Mouse (Mus musculus) lung, postnatal 0 days (tissue): ENCODE results near the gene Pts. TPM values are rescaled to one million over a fixed set of nuclear protein-coding genes. Genes with fewer than 3 reads are reported as not detected.

Experiments
- ATAC-seq: fragments of 200-750 bp; cut with Nextera tagmentation; 2 replicates; pipeline ENCODE4 v1.8.0; 2017; ENCODE audit warnings: moderate library complexity
- DNase-seq: peaks from one replicate; pipeline ENCODE4 v3.0.0-alpha.2; 2016; ENCODE audit warnings: low spot score
- H3K27ac ChIP-seq: fragments of 300-500 bp; sonication (generic); 2 replicates; pipeline ENCODE4 v1.5.1; 2014; ENCODE audit warnings: antibody characterized with exemption, mild to moderate bottlenecking, low read length, mixed read lengths
- H3K27me3 ChIP-seq: fragments of 300-500 bp; sonication (generic); replicated peaks from 2 replicates; pipeline ENCODE4 v1.6.1; 2014; ENCODE audit warnings: low read length, mixed read lengths; ENCODE audit not compliant: insufficient read depth
- H3K36me3 ChIP-seq: fragments of 300-500 bp; sonication (generic); 2 replicates; pipeline ENCODE4 v1.6.1; 2014; ENCODE audit warnings: low read length, mixed read lengths; ENCODE audit not compliant: insufficient read depth
- H3K4me1 ChIP-seq: fragments of 300-500 bp; sonication (generic); 2 replicates; pipeline ENCODE4 v1.6.1; 2014; ENCODE audit warnings: antibody characterized with exemption, low read depth, low read length, mixed read lengths; ENCODE audit not compliant: insufficient read depth
- H3K4me2 ChIP-seq: fragments of 300-500 bp; sonication (generic); replicated peaks from 2 replicates; pipeline ENCODE4 v1.6.1; 2014; ENCODE audit warnings: low read depth, mild to moderate bottlenecking, low read length, moderate library complexity, mixed read lengths
- H3K4me3 ChIP-seq: fragments of 300-500 bp; sonication (generic); 2 replicates; pipeline ENCODE4 v1.5.1; 2014; ENCODE audit warnings: low read depth, low read length
- H3K9ac ChIP-seq: fragments of 300-500 bp; sonication (generic); replicated peaks from 2 replicates; pipeline ENCODE4 v1.6.1; 2014; ENCODE audit warnings: low read depth, mild to moderate bottlenecking
- H3K9me3 ChIP-seq: fragments of 300-500 bp; sonication (generic); 2 replicates; pipeline ENCODE4 v1.6.1; 2016; ENCODE audit warnings: low read length, mixed read lengths
- CTCF ChIP-seq: IDR thresholded peaks from 2 replicates; pipeline ENCODE4 v1.5.1; 2016; ENCODE audit warnings: antibody characterized with exemption, mild to moderate bottlenecking
- EP300 ChIP-seq: IDR thresholded peaks from 2 replicates; pipeline ENCODE4 v1.6.1; 2016; ENCODE audit warnings: antibody characterized with exemption, mild to moderate bottlenecking, control low read depth
- WGBS: fragments of 180-500 bp; shearing (Covaris S2); extraction: QIAGEN DNeasy Blood & Tissue Kit; methylation state at CpG from one replicate; pipeline ENCODE4 v1.1.7; 2014; 5-methylcytosine and 5-hydroxymethylcytosine counted together
- polyA plus RNA-seq: library from polyadenylated mRNA; unstranded; fragments of >200 nt; fragmentation: Nextera tagmentation; extraction: Ambion mirVana; gene quantifications from 2 replicates; pipeline ENCODE4 v1.2.1, GENCODE M21; 2015

The Pts gene
- polyA plus RNA-seq, 1 experiment from 2014 or later: 76.0 TPM

DNA sequence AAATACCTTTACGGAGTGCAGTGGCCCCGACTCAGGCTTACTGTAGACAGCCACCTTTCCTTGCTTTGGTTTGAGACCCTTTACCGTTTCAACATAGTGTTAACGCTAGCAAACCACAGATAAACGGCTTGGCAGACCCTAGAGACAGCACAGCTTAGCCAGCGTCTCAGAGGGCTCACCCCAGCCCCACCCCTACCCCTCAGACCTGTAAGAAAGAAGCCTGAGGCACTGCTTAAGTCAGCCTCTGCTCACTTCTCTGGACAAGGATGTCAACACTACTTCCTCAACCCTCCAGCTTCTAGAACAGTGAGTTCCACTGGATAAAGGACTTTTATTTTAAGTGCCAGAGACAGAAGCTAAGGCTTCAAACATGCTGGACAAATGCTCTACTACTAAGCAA is 32.0 kb downstream of the Pts start:
- peak; percentile 72 for DNase-seq
- Histone ChIP-seq H3K36me3 (no peaks in the 10 kb centered on the region), H3K4me1 (no peaks in the 10 kb centered on the region), H3K4me3 (no peak overlapping the region), H3K27ac (peak overlapping the region; percentile 62), H3K9ac (no peak overlapping the region), H3K9me3 (no peaks in the 10 kb centered on the region), H3K4me2 (peak overlapping the region; percentile 17), H3K27me3 (no peaks in the 10 kb centered on the region)
- WGBS: 22% methylated on average over 6 of the region's 6 CpGs
- peak; percentile 62 for ATAC-seq
- TF ChIP-seq CTCF (no peak), EP300 (peak; percentile 41; the same call in 1 of the 2 replicates)

DNA sequence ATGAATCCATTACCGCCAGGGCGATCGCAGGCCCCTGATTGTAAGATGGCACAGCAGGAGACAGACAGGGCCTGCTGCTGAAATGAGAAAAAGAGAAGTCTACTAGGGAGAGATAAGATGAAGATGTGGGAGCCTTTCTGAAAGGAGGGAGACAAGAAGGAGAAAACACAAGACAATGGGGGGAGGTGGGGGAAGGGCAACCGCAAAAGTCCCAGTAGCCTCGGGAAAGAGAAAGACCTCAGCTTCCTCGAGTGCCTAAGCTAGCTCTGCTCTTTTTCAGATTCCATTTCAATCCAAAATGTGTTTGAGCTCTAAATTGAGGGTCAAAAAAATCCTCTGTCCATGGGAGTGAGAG is 32.4 kb downstream of the Pts start:
- TF ChIP-seq CTCF: no peak
- TF ChIP-seq EP300: no peak
- no peaks in the 10 kb centered on the region for H3K27me3 ChIP-seq
- H3K9ac ChIP-seq: no peak overlapping the region
- no peaks in the 10 kb centered on the region for H3K9me3 ChIP-seq
- H3K4me3 ChIP-seq: no peak overlapping the region; the same call in 1 of the 2 replicates
- peak overlapping the region; percentile 62 for H3K27ac ChIP-seq
- 34% methylated on average over 6 of the region's 6 CpGs for WGBS
- no peaks in the 10 kb centered on the region for H3K36me3 ChIP-seq
- ATAC-seq (no peak), DNase-seq (no peak)
- no peaks in the 10 kb centered on the region for H3K4me1 ChIP-seq
- peak overlapping the region; percentile 17 for H3K4me2 ChIP-seq

DNA sequence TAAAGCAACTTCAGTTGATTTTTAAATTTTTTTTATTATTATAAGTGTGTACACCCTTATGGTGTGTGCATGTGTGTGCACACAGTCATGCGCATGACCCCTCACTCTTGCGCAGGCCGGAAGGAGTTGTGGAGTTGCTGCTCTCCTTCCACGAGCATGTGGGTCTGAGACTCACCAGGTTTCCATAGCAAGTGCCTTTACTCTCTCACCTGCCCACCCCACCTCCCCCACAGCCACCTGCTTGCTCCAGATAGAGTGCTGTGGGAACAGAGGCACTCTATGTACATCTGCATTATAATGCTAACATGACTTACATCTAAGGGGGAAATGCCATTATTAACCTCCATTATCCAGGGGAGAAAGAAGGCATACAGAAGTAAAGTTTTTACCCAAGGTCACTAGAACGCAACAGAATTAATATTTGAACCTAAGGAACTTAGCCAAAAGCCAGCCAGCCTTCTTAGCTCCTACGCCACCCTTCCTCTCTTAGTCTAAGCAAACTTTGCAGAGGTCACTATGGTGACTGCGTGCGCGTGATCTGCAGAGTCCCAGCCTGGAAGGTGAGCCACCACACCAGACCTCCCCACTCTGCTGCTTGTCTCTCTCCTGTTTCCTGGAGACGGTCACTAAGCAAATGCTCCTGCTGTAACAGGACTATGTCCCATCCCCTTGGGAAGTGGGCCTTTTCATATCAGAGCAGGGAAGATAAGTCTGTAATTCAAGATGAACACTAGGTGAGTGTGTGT is 32.9 kb downstream of the Pts start:
- Histone ChIP-seq H3K4me1 (no peaks in the 10 kb centered on the region), H3K27ac (peak overlapping the region; percentile 62; the same call in 1 of the 2 replicates), H3K9me3 (no peaks in the 10 kb centered on the region), H3K9ac (no peak overlapping the region), H3K4me2 (peak overlapping the region; percentile 9; the same call in 1 of the 2 replicates), H3K36me3 (no peaks in the 10 kb centered on the region), H3K4me3 (no peak overlapping the region; the same call in 1 of the 2 replicates), H3K27me3 (no peaks in the 10 kb centered on the region)
- ATAC-seq (peak; percentile 77), DNase-seq (peak; percentile 64)
- 54% methylated on average over 10 of the region's 10 CpGs for WGBS
- TF ChIP-seq EP300: 0 out of 2 replicates have a peak, but pooled peaks have one; percentile 10
- TF ChIP-seq CTCF: no peak

DNA sequence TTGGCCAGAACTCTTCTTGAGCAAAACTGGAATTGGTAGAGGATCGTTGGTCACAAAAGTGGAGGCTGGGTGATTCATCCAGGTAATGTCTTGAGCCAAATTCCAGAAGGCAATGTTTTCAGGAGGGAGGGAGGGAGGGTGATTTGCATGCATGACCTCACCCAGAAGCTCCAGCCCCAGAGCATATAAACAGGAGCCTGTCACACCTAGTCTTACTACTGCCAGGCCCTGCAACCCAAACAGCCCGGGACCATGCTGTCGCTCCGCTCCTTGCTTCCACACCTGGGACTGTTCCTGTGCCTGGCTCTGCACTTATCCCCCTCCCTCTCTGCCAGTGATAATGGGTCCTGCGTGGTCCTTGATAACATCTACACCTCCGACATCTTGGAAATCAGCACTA is 34.2 kb downstream of the Pts start, which contains the start of gene Plet1:
Gene Plet1 (plus strand): TSS at position 215 of the 400 bp plus-strand sequence.
- Histone ChIP-seq H3K27me3 (no peaks in the 10 kb centered on the region), H3K4me2 (peak within 1 kb of the TSS; percentile 11; the same call in 1 of the 2 replicates), H3K9me3 (no peaks in the 10 kb centered on the region), H3K4me1 (no peaks in the 10 kb centered on the region), H3K9ac (no peak within 1 kb of the TSS), H3K36me3 (no peaks in the 10 kb centered on the region), H3K4me3 (no peak within 1 kb of the TSS), H3K27ac (0 out of 2 replicates have a peak within 1 kb of the TSS, but pooled peaks have one; percentile 62)
- peak; percentile 52 for ATAC-seq
- TF ChIP-seq EP300: no peak
- no peak for TF ChIP-seq CTCF
- 70% methylated on average over 6 of the region's 6 CpGs for WGBS
- DNase-seq: peak; percentile 79

DNA sequence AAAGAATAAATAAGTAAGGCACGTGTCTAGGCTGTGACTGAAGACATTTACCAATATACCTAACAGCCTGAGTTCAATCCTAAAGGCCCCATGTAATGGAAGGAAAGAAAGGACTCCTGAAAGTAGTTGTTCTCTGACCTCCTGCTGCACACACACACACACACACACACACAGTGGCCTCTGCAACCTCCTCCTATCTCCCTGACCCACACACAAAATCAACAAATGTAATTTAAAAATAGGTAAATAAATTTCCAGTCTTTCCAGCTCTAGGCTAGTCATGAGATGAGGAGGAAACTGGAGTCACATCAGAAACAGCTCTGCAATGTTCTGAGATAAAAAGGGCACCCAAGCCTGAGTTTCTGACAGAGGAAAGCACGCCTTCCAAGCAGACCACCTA is 34.7 kb downstream of the Pts start:
- Histone ChIP-seq H3K27ac (no peak overlapping the region), H3K4me3 (no peak overlapping the region), H3K9ac (no peak overlapping the region), H3K4me1 (no peaks in the 10 kb centered on the region), H3K9me3 (no peaks in the 10 kb centered on the region), H3K27me3 (no peaks in the 10 kb centered on the region), H3K36me3 (no peaks in the 10 kb centered on the region), H3K4me2 (no peak overlapping the region)
- TF ChIP-seq EP300: no peak
- no peak for TF ChIP-seq CTCF
- DNase-seq (no peak), ATAC-seq (no peak)
- WGBS: 62% methylated on average over 2 of the region's 2 CpGs

DNA sequence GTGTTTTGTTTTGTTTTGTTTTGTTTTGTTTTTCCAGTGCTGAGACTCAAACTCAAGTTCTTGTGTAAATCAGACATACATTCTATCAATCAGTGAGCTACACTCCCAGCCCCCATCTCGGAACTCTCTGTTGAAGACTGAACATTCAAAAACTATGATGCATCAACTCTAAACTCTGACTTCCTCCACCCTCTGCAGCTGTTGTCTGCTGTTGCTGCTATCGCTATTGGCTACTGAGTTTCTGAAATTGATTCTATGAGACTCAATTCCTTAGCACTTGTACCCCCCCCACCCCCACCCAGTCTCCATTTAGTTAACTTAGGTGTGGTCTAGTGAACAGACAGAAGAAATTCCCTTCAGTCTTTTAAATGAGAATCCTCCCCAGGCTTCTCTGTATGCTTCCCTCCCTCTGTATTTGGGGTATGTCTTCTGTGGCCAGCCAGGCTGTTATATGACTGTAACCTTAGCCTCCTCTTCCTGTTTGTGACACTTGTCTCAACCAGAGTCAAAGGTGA is 36.9 kb downstream of the Pts start:
- Histone ChIP-seq H3K27ac (no peak overlapping the region), H3K9me3 (no peaks in the 10 kb centered on the region), H3K4me1 (no peaks in the 10 kb centered on the region), H3K36me3 (no peaks in the 10 kb centered on the region), H3K4me2 (no peak overlapping the region), H3K9ac (no peak overlapping the region), H3K27me3 (no peaks in the 10 kb centered on the region), H3K4me3 (no peak overlapping the region)
- DNase-seq: no peak
- TF ChIP-seq EP300 (no peak), CTCF (no peak)
- WGBS: 46% methylated on average over 2 of the region's 2 CpGs
- ATAC-seq: no peak
